Mouse (Mus musculus): ENCODE data around the gene Klhl7. TPM values are rescaled to one million over a fixed set of nuclear protein-coding genes. Genes with fewer than 3 reads are reported as not detected.

Klhl7 gene
- polyA plus RNA-seq, 1 experiment from 2014 or later, result 184 TPM

DNA sequence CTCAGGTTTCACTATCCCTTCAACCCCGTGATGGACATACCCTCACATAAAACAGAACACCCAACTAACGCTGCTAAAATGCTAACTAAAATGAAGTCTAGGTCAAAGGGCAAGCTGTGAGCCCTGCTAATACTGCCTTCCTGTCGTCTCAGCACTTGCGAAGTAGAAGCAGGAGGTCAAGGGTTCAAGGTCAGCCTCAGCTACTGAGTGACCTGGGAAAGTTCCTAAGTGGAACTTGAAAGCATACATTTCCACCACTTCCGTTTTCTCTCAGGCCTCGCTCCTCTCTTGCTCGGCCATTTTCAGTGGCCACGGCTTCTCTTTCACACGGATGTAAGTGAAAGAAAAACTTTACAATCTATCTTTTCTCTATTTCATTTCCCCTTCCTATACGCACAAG, 107.6 kb downstream of the Klhl7 start:
- Histone ChIP-seq H3K4me3 (ENCODE audit: low read depth, low read length) (no peak overlapping the region), H3K36me3 (ENCODE audit: control insufficient read depth, insufficient read depth, low read length) (no peaks in the 10 kb centered on the region), H3K9me3 (replicated peaks; ENCODE audit: control insufficient read depth, low read length) (no peaks in the 10 kb centered on the region), H3K9ac (ENCODE audit: low read length) (no peak overlapping the region), H3K27ac (ENCODE audit: low read depth, low read length) (no peak overlapping the region), H3K4me2 (ENCODE audit: low read length) (no peak overlapping the region), H3K27me3 (replicated peaks; ENCODE audit: control insufficient read depth, insufficient read depth, low read length) (no peaks in the 10 kb centered on the region), H3K4me1 (ENCODE audit: control insufficient read depth, insufficient read depth, low read length) (no peaks in the 10 kb centered on the region)
- no peak for DNase-seq (ENCODE audit: low spot score)
- WGBS, result 78% methylated on average over 10 of the region's 10 CpGs
- no peak for ATAC-seq

- WGBS, result 94% methylated on average over 5 of the region's 5 CpGs
- Histone ChIP-seq H3K4me1 (ENCODE audit: control insufficient read depth, insufficient read depth, low read length) (no peaks in the 10 kb centered on the region), H3K4me3 (ENCODE audit: low read depth, low read length) (no peak overlapping the region), H3K9me3 (replicated peaks; ENCODE audit: control insufficient read depth, low read length) (no peaks in the 10 kb centered on the region), H3K9ac (ENCODE audit: low read length) (no peak overlapping the region), H3K36me3 (ENCODE audit: control insufficient read depth, insufficient read depth, low read length) (no peaks in the 10 kb centered on the region), H3K27me3 (replicated peaks; ENCODE audit: control insufficient read depth, insufficient read depth, low read length) (no peaks in the 10 kb centered on the region), H3K27ac (ENCODE audit: low read depth, low read length) (no peak overlapping the region), H3K4me2 (ENCODE audit: low read length) (no peak overlapping the region)
- DNase-seq (ENCODE audit: low spot score) (no peak), ATAC-seq (no peak)
These were observed 108.1 kb downstream of the Klhl7 start for GRCm38 (mm10) chr5:24208505-24208904.

Other genes with a start within 250 kb of the Klhl7 start
- gene Fam126a, start 69.9 kb upstream of the Klhl7 start, polyA plus RNA-seq (2014; fragmentation: Nextera tagmentation; extraction: Ambion mirVana), result 38.2 and 46.2 TPM in 2 replicates
- 13.8 and 15.1 TPM in 2 replicates for gene Nupl2, start 64.4 kb downstream of the Klhl7 start, polyA plus RNA-seq (2014; fragmentation: Nextera tagmentation; extraction: Ambion mirVana)

All from forebrain, embryonic 14.5 days (tissue).